Mouse (Mus musculus): Measurements from ENCODE around the gene Eif6.

GRCm38 (mm10) chr2:155852536-155852935, 25.8 kb upstream of the Eif6 start:
- TF ChIP-seq POLR2A (IDR thresholded peaks at IDR 0.05; ENCODE audit: control insufficient read depth in 1 of 2, insufficient read depth in 1 of 2, low read depth in 1 of 2, low read length in 2 of 2, poor library complexity in 1 of 2) (no peak), CHD1 (IDR thresholded peaks at IDR 0.05; ENCODE audit: low read depth, low read length) (no peak), UBTF (IDR thresholded peaks at IDR 0.05; ENCODE audit: borderline replicate concordance, insufficient read depth, low read depth, low read length) (no peak), CTCF (IDR thresholded peaks at IDR 0.05 in 2 of 3, conservative IDR thresholded peaks at IDR 0.05 in 1 of 3; ENCODE audit: control insufficient read depth in 1 of 3, insufficient read depth in 1 of 3, low read depth in 2 of 3, low read length in 3 of 3, poor library complexity in 1 of 3, severe bottlenecking in 1 of 3) (no peak)

Measured in MEL (cell line).